Mouse (Mus musculus): ENCODE measurements around the gene Col26a1.

DNA sequence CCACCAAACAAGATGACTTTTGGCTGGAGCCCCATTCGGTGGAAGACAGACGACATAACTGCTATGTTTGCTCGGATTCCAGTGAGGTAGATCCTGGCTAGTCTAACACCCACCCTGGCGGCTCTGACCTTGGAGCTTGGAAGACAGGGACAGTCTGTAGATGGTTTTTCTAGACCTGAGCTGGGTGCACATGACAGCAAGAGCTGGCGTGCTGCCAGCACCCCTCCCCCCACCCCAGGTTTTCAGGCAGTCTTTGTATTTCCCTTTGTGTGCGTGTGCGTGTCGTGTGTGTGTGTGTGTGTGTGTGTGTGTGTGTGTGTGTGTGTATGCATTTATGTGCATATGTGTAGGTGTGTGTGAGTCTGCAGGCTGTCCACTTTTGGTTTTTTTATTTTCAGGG is 164.4 kb downstream of the Col26a1 start:
- TF ChIP-seq EP300 (IDR thresholded peaks at IDR 0.05) (no peak), CTCF (IDR thresholded peaks at IDR 0.05) (no peak)

Measured in lung, postnatal 0 days (tissue).